Mouse (Mus musculus): ENCODE results near the gene 2810021J22Rik.
A peak's percentile ranks its signal among the peaks of the same experiment; 100 is the strongest.
"Not testable (repeated sequence)": the region's sequence is repeated elsewhere in the genome, so short reads cannot be mapped to it uniquely, and the experiment has no call there.

The 2810021J22Rik gene

DNA sequence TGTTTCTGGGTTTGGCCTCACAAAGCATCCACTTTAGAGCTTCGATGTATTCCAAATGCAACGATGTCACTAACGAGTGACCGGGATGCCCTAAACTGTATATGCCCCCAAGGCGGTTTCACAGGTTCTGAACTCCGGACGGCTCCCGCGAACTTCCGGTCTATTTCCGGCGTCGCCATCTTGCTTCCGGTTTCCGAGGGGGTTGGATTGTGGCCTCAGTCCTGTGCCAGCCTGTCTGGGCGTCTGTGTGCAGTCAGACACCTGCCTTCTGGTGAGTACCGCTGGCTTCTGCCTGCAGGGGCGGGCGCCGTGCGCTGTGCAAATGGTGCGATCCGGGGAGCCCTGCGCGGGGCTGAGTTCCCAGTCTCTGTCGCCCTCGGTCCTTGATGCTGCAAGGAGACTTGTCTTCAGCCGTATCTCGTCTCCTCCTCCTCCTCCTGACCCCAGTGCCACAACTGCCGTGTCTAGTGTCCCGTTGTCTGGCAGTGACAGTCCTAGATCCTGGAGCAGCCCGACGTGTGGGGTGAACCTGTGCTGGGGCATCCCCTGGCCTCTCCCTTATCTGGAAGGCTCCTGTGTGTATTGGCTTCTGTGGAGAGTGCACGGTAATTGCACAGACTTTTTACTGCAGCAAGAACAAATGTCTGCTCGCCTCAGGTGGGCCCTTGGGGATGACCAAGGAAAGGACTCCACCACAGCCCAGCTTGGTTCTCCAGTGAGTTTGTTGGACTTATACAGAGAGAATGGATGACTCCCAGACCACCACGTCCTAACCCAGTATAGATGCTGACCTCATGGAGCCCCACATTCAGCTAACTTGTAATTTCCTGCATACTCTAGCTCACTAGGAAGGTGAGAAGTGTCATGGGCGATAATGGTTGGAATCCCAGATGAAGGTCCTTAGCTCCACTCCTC lies at the start of gene 2810021J22Rik:
2810021J22Rik (plus strand) TSS at position 178 of the 915 bp plus-strand sequence.
- peak; percentile 82 for DNase-seq

DNA sequence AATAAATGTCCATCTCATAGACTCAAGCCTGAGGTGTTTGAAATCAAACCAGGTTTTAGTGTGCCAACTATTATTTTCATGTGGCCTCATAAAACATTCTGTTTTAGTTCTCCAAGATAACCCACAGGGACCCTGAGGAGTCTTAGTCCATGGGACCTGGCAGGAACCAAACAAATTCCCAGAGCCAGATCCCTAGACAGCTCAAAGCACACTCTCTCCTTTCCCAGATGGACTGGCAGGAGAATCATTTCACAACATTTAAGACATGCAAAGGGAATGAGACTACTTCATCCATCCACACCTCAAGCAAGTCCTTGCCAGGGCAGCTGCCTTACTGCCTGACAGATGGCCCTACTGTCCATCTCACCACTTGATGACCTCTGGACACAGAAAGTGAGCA lies 38.1 kb upstream of the 2810021J22Rik start, which contains the start of gene Olfr312:
Olfr312 (plus strand) TSS at position 301 of the 400 bp plus-strand sequence.
- not testable (repeated sequence) for DNase-seq

DNA sequence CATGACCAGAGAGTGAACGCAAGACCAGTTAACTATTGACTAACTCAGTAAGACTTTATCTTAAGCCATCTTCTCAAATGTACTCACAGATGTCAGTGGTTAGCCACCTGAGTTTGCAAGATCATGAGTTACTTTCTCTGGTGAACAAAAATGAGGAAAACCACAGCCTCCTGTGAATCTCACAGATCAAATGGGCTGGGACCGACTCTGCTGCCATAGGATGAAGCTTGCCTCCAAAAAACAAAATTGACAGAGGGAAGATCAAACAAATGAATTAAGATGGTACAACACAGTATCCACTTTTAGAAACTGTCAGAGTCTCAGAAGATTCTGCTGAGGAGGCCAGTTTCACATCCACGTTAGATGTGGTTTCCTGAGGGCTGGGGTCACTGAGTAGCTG lies 37.3 kb upstream of the 2810021J22Rik start:
- DNase-seq = no peak

DNA sequence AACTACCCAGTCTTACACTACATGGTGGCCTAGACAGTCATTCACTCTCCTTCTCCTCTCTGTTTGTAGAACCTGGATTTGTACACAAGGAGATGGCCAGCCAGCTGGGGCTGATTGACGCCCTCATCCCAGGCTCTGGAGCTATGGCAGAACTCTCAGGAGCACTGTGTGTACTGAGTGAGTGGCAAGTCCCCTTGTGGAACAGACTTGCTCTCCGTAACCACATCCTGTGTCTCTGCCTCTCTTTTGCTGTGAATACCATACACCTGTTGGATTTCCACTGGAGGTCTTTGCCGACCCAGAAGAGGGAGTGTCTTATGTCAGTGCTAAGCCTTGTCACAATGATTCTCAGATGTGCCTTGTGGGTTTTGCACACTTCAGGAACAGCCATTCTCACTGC lies 34.5 kb upstream of the 2810021J22Rik start:
- DNase-seq = not testable (repeated sequence)

DNA sequence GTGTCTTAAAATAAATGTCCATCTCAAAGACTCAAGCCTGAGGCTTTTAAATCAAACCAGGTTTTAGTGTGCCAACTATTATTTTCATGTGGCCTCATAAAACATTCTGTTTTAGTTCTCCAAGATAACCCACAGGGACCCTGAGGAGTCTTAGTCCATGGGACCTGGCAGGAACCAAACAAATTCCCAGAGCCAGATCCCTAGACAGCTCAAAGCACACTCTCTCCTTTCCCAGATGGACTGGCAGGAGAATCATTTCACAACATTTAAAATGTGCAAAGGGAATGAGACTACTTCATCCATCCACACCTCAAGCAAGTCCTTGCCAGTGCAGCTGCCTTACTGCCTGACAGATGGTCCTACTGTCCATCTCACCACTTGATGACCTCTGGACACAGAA lies 28.1 kb upstream of the 2810021J22Rik start, which contains the start of gene Olfr311:
Olfr311 (plus strand) TSS at position 301 of the 400 bp plus-strand sequence.
- not testable (repeated sequence) for DNase-seq

DNA sequence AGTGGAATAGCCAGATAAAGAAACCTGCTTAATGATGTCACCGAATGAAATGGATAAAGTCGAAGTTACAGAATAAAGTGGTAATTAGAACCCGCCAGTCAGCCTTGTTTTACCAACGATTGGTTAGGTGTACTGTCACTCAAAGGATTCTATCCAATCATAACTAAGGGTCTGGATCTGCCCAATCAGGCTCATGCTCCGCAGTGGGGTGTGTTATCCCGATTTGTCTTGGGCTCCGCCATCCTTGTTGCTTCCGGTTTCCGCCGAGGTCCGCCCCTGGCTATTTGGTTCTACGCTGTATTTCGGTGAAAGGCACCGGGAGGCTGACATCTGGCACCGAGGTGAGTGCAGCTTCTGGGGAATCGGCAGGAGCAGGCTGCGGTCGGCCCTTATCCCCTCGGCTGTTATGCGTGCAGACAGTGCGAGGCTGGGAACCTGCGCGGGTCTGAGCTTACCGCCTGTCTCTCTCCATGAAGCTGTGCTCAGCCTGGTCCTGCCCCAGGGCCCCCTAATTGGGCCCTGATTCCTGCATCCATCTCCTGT lies 20.0 kb upstream of the 2810021J22Rik start, which contains the start of gene Gm12258:
Gm12258 (plus strand) TSS at position 240 of the 543 bp plus-strand sequence.
- DNase-seq = peak; percentile 84 to 86

DNA sequence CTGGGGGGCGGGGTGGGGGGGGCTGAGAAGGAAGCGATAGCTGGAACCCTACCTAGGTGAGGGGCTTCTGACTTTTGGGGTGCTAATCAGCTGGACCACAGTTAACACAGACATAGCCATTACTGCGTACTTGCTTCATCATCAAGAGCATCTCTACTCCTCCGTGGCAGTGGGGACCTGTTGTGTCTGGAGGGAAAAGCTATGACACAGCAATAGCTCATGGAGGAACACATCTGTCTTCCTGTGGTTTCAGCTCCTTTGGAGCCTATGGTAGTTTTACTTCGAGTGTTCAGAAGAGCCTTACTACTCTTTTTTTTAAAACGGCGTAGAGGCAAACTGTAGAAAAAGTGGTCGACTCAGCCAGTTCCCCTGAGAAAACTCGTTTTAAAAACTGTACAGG lies 19.4 kb upstream of the 2810021J22Rik start:
- no peak for DNase-seq

DNA sequence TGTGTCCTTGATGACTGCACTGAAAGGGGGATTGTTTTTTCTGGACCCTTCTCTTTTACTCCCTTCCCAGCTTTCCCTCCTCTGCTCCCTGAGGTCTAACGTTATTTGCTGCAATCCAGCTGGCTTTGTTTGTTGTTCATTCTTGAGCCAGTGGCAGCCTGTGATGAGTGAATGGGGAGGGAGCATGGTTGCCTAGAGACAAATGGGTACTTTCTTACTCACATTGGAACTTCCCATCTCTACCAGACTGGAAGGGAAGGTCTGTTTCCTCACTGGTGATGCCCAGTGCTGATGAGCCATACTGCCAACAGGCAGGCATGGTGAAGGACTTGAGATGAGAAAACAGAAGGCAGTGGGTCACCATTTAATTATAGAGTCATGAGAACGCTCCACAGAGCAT lies 17.3 kb upstream of the 2810021J22Rik start:
- DNase-seq = no peak

DNA sequence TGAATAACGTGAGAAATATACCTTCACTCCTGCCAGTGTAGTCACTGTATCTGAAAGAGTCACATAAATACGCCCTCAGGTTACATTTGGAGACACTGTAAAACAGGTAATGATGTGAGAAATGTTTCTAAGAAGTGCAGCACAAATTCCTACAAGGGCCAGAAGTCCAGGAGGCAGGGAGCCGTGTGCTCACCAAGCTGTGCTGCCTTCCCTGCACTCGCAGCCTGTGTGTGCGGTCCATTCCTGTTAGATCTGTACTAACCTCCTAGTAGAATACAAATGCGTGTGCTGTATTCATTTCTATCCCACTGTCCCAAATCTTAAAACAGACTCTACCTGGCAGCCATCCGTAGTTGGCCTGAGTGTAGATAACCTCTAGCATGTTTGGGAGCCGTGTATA lies 6.3 kb upstream of the 2810021J22Rik start:
- no peak for DNase-seq

DNA sequence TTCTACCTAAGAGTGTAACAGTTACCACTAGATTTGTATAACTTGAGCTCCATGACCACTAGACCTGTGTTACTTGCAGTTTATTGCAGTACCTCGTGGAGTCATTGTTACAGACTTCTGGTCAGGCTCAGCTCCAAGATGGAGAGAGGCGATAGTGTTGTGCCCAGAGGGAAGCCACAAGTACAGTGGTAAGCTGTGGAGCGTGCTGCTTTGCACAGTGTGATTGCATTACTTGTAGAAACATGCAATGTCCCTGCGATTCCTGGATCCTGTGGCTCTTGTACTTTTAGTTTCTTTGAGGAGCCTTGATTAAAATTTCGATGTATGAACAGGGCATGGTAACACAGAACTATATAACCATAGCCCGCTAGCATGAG lies 926 bp downstream of the 2810021J22Rik start:
- no peak for DNase-seq

DNA sequence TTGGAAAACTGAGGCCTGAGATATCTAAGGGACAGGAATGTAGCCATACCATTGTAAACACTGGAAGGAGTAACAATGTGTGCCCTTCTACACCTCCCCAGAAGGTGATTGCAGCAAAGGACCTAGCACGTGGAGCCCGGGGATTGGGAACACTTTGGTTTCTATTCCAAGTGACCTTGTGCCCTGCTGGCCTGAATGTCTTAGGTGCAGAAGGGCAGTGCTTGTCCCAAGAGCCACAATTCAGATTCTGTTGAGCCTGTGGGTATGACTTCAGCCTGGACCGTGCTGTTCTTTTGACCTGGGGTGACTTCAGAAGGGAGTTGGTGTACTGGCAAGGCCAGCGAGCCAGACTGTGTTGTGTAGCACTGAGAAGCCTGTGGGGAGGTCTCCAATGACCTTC lies 3.9 kb downstream of the 2810021J22Rik start:
- no peak for DNase-seq

DNA sequence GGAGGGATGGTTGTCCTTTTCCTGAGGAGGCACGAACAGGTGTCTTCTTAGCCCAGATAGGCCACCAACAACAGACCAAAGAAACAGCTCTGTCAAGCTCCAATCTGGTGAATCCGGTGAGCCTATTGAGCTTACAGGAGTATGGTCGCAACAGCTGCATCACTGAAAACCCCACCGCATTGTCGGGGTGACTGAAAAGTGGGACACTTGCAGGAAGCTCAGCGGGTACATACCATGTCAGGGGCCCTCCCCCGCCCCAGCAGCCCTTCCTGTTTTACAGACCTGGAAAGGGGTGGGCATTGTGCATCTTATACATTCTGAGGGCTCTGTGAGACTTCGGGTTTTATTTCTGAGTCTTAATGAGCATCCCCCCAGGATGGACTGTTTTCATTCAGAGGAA lies 16.7 kb downstream of the 2810021J22Rik start:
- DNase-seq = no peak

DNA sequence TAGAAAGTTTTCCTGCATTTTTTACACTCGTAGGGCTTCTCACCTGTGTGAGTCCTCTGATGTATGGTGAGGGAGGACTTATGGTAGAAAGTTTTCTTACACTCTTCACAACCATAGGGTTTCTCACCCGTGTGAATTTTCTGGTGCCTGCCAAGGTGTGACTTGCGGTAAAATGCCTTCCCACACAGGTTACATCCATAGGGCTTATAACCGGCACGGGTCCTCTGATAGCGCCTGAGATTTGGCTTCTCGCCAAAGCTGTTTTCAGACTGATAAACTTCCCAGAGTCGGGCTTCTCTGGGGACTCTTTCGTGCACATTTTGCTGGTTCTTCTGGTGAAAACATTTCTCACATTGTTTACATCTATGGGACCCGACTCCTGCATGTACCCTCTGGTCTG lies 23.5 kb downstream of the 2810021J22Rik start:
- DNase-seq = no peak

DNA sequence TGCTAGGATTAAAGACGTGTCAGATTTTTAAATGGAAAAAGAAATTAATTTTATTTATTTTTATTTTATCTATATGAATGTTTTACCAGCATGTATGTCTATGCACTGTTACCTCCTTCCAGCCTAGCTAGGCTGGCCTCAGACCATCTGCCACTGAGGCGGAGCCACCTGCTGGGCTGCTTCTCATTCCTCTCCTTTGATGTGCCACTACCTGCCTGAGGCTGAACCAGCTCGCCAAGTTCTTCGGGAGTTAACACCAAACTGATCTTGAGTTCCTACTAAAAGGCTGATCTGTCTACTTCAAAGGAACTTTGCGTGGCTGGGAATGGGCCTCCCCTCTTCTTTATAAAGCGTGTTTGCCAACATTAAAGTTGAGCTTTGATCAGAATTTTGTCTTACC lies 27.4 kb downstream of the 2810021J22Rik start:
- peak in 1 of 2 experiments; percentile 33 for DNase-seq

DNA sequence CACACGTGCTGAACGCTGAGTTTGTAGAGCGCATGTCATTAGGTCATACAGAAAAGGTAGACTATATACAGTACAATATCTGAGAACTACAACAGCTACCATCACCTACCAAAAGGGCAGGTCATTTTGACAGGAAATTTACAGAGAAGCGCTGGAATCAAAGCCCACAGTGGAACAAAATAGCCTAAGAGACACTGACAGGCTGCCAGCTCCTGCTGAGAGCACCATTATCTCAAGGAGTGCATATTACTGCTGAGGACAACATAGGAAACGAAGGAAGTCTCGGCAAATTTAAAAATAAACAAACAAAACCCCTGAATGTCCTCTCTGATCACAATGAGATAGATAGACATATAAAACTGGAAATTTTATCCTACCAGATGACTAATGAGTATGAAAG lies 30.5 kb downstream of the 2810021J22Rik start:
- DNase-seq = no peak

DNA sequence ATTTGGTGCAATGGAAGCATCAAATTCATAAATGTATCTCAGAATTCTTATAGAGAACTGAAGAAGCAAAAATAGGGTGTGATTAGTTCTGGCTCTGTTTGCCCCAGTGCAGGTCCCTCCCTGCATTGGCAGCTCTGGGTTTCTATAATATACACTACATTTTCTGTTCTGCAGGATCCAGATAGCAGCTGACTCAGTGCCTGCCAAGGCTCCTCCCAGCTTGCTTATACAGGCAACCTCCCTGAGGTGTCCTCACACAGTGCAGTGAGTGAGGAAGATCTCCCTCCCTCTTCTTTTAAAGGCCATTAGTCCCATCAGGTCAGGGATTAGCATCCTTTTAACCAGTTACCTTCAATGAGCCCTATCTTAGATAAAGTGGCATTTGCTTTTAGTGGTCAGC lies 34.1 kb downstream of the 2810021J22Rik start:
- DNase-seq = no peak

DNA sequence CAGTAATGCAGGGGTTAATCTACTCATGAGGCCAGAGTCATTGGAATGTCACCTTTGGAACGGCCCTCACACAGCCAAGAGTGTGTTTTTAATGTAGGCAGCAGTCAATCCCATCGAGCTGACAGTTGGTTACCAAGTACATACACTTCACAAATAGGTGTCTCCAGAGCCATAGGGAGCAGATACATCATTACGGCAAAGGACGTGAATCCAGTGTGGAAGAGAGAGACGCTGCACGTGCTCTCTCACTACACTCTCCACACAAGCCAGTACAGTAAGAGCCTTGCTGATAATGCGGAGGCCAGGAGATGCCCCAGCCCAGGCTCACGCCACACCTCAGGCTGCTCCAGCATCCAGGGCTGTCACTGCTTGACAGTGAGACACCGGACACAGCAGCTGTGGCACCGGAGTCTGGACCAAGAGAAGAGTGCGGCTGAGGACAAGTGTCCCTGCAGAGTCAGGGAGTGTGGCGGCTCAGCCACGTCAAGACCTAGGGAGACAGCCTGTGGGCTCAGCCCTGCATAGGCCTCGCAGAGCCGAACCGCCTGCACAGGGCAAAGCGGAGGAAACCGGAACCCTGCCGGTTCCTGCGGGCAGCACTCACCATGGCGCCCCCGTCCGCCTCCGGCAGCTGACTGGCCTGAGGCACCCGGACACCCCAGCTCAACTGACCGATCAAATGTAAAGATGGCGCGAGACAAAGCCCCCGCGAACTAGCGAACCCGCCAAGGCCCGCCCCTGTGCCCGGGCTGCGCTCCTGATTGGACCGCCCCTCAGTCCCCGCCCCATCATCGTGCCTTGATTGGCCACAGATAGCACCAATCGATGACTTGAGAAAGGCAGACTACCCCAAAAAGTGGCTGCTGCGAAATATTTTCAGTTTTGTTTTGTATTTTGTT lies 36.7 kb downstream of the 2810021J22Rik start, which contains the start of gene Zfp39:
Zfp39 (minus strand) TSS at position 715 of the 899 bp plus-strand sequence.
- peak; percentile 96 to 97 for DNase-seq

DNA sequence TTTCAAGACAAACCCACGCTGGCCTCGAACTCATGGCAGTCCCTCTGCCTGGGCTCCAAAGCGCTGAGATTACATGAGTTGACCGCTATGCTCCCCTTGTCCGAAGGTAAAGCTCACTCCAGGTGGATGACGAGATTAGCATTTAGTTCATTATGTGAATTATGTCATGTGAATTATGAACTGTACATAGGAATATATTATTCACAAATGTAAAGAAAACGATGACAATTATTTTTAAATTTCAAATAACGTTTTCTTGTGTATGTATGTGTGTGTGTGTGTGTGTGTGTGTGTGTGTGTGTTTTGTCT lies 37.3 kb downstream of the 2810021J22Rik start:
- no peak for DNase-seq

DNA sequence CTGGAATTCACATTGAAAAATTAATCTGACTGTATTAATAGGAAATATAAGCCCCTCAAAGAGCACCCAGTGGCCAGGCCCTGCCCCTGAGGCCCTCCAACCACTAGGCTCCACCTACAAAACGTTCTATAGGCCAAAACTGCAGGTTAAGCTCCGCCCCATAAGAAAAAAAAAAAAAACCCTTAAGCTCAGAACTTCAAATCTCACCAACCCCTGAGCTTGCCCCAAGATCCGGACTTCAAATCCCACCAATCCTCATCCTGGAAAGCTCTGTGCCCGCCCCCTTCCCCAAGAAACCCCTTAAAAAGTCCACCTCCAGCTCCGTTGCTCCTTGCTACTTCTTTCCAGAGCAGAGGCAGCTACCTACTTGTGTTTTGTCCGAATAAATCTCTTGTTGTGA lies 37.8 kb downstream of the 2810021J22Rik start:
- no peak for DNase-seq

DNA sequence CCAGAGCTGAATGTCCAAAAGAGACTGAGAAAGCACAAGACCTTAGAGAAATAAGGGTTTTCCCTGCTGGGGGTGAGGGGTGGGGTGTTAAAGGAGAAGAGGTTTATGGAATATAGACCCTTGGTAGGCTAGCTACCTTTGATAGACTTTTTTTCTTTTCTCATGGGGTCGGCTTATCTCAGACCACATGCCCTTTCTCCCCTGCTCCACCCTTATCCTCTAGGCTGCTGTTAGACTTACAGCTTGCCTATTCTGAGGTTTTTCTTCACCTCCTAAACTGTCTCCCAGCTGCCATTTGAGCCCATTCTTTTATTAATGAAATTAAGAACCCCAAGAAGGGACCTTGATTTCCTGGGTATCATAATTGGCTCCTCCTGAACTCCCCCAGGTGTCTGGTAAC lies 46.8 kb downstream of the 2810021J22Rik start:
- DNase-seq = no peak

DNA sequence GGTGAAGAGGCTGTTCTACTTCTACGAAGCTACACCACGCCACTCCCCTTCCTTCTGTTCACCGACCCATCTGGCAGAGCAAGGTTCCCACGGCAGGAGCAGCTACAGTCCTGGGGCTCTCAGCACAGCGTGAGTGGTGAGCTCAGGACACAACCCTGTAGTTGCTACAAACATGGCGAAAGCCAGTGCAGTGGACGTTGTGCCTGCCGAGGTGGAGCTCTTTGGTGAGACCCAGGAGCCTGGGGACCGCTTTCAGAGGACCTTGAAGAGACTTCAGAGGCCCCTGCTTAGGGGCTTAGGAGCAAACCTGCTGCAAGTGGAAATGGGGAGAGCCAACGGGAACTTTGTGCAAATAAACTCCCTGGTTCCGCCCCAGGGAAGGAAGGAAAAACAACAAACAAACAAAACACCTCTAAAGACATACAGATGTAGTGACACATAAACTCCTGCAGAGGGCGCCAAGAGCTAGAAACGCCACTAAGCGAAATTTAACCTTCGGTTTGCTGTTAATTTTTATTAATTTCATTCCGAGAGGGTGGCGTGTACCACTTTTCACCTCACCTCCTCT lies 47.5 kb downstream of the 2810021J22Rik start:
- DNase-seq = peak; percentile 31 to 43

DNA sequence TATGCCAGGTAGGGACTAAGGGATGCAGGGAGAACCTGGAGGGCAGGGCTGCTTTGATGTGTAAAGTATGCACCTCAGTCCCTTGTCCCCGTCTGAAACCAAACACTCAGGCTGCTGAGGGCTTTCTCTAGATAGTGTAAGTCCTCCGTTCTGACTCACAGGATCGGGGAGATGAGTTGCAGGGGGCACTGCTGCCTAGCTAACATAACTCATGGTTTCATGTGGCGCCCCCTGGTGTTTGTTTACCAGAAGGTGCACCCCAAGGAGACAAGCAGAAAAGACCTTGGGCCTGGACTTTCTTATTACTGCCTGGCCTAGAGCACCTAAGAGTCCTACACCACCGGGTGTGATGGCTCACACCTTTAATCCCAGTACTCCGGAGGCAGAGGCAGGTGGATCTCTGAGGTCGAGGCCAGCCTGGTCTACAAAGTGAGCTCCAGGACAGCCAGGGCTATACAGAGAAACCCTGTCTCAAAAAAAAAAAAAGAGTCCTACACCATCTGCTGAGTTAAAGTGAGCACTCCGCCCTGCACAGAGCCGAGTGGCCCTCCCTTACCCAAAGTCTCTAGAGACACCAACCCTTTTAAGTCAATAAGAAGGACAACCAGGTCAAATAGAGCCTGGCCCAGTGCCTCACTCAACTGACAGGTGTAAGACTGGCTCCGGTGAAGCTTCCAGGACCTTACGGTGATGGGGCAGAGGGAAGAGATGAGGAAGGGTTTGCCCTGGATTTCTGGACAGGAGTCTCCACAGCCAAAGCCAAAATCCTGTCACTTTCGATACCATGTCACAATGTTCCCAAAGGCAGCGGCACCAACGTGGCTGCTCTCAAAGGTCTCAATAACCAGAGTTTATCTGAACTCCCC lies 50.1 kb downstream of the 2810021J22Rik start:
- DNase-seq = peak; percentile 37 to 40

Measured in cerebellum, postnatal 36 days (tissue).